Mouse (Mus musculus) thymus, adult 2 months (tissue): ENCODE measurements around the gene Vars.

ENCODE experiments used
- CTCF ChIP-seq: fragments of 200-500 bp; IDR thresholded peaks from 2 replicates; pipeline ENCODE4 v1.5.1; 2012; ENCODE audit warnings: mild to moderate bottlenecking, control low read depth, low read length, moderate library complexity, borderline replicate concordance; ENCODE audit not compliant: control insufficient read depth, poor library complexity, insufficient read depth; ENCODE audit errors: extremely low read depth
- POLR2A ChIP-seq: fragments of 200-500 bp; IDR thresholded peaks from 2 replicates; pipeline ENCODE4 v1.6.1; 2012; ENCODE audit warnings: mild to moderate bottlenecking, low read length, control low read depth, moderate library complexity; ENCODE audit not compliant: control insufficient read depth, poor library complexity, insufficient read depth; ENCODE audit errors: extremely low read depth

DNA sequence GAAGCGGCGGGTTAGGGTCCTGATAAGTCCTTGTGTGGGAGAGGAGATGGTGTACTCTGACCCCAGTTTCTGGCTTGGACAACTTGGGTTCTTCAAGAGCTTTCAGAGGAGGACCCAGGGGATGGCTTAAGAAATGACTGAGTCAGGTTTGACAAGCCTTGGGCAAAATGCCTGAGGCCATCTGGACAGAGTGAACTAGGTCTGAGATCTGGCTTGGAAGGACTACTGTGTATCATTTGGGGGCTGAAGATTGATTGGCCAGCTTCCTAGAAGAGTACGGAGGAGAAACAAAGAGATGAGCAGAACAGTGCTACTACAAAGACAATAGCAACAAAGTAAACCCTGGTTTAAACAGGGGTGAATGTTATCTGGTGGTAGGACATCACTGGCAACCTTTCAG is 62.7 kb downstream of the Vars start:
- TF ChIP-seq CTCF: no peak
- TF ChIP-seq POLR2A: no peak
